Mouse (Mus musculus): Measurements from ENCODE around the gene Ppp1r3c.
"Not testable (repeated sequence)": the region's sequence is repeated elsewhere in the genome, so short reads cannot be mapped to it uniquely, and the experiment has no call there.

Gene Ppp1r3c

GRCm38 (mm10) chr19:36736537-36736936 is at the start of gene Ppp1r3c:
TSS of gene Ppp1r3c (minus strand) at chr19:36736653.
- DNase-seq (ENCODE audit: low spot score), result peak; percentile 87

- no peak for DNase-seq (ENCODE audit: low spot score)
Observed at GRCm38 (mm10) chr19:36783179-36783578, 46.7 kb upstream of the Ppp1r3c start.

DNA sequence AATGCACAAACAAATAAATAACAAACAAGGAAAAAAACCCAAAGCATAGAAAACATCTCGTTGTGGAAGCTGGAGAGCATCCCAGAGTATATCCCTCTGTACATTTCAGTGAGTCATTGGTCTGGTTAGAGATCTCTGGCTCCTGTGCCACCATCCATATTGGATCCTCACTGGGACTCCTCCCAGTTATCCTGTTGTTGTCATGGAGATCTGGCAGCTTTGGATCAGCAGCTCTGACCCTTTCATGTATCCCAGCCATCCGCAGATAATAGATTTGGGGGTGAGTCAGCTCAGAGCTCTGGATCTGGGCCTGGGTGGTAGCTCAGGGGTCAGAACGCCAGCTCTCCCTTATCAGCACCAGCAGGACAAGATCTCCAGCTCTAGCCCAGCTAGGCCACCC is 46.1 kb upstream of the Ppp1r3c start:
- DNase-seq (ENCODE audit: low spot score), result no peak

GRCm38 (mm10) chr19:36781996-36782395 is 45.5 kb upstream of the Ppp1r3c start:
- DNase-seq (ENCODE audit: low spot score), result no peak

DNA sequence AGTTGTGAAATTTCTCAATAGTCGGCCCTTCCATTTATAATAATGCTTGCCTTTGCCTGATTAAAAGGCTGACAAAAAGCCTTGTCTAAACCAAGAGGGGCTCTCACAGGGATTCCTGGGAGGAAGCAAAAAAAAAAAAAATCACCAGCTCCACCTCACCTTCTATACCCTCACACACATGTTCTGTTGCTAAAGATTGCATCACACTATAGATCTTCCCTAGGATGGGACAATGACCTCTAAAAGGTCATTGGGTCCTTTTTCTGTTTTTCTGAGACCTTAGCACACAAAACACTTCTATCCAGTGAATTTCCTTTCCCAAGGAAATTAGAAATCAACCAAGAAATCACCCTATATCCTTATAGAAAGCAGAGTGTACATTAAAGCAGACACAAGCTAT is 43.9 kb upstream of the Ppp1r3c start:
- DNase-seq (ENCODE audit: low spot score), result no peak

DNA sequence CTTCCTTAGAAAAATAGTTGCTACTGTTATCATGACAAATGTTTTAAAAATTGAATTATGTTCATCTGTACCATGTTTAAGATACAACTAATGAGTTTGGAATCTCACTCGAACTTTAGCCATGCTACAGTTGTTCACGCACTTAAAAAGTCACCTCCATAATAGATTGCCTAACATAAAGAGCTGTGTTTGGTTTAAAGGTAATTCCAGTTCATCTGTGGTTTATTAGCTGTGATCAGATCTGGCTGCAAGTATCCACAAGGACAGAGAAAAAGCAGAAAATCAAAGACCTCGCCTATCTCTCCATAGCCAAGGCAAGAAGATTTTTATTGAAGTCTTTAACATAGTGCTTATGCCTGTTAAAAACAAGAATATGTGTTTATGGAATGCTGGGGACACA is 43.3 kb upstream of the Ppp1r3c start:
- DNase-seq (ENCODE audit: low spot score), result no peak

- DNase-seq (ENCODE audit: low spot score), result no peak
Observed at GRCm38 (mm10) chr19:36775531-36775930, 39.1 kb upstream of the Ppp1r3c start.

GRCm38 (mm10) chr19:36773716-36774459 is 37.4 kb upstream of the Ppp1r3c start:
- DNase-seq (ENCODE audit: low spot score), result no peak

DNA sequence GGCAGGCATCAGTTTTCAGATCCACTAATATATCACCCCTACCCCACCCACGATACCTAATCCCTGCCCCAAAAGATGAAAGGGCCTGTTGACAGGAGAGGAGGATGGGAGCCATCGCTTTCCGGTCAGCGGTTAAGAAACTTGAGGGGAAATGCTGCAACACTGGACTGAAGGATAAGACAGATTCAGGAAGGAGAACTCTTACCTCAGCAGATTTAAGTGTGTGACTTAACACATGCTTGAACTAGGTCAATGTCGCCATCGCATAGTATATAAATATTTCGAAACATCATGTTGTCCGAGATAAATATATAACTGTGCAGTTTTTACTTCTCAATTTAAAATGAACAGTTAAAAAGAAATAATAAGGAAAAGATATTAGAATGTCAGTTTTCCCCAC is 31.6 kb upstream of the Ppp1r3c start:
- DNase-seq (ENCODE audit: low spot score), result no peak

- no peak for DNase-seq (ENCODE audit: low spot score)
Observed at GRCm38 (mm10) chr19:36764451-36764850, 28.0 kb upstream of the Ppp1r3c start.

- DNase-seq (ENCODE audit: low spot score), result no peak
Observed at GRCm38 (mm10) chr19:36748996-36749395, 12.5 kb upstream of the Ppp1r3c start.

DNA sequence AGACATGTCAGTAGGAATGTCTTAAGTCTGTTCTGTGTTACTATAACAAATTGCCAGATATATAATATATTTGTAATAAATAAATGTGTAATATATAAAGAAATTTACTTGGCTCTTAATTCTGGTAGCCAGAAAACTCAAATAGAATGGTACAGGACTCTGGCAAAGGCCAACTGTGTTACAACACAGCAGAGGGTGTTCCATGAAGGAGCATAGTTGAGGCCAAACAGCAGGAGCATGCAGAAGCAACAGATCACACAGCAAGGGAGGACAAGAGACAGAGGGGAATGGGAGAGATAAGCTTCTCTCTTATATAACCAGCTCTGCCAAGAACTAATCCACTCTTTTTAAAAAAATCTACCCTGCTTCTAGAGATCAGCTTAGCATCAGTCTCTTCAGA is 5.9 kb upstream of the Ppp1r3c start:
- no peak for DNase-seq (ENCODE audit: low spot score)

DNA sequence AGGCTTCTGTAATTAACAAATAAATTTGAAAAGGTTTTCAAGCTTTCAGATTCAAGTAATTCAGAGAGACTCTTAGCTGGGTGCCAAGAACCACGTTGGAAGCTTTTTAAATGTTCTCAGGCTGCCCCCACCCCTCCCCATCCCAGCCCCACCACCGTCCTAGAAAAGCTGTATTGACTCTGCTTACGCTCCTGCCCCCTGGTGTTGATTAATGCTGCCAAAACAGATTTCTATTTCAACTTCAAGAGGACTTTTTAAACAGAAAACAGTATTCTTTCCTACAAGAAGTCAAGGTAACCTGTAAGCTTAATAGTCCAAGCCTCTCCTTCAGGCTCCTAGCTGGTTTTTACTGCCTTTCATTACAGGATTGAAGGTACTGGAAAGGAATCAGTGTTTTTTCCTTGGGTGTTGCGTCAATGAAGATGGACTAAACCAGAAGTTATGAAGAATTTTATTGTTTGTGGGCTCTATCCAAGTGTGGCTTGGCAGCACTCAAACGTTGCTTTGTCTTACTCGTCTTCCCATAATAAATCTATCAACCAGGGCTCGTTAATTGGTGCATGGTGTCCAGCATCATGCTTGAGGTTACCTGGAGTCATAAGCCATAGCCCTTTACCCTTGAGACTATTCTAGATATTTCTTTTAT is 3.2 kb upstream of the Ppp1r3c start:
- peak; percentile 28 for DNase-seq (ENCODE audit: low spot score)

GRCm38 (mm10) chr19:36738009-36738408 is 1.6 kb upstream of the Ppp1r3c start:
- DNase-seq (ENCODE audit: low spot score), result no peak

GRCm38 (mm10) chr19:36737087-36737486 is 634 bp upstream of the Ppp1r3c start:
- DNase-seq (ENCODE audit: low spot score), result no peak

DNA sequence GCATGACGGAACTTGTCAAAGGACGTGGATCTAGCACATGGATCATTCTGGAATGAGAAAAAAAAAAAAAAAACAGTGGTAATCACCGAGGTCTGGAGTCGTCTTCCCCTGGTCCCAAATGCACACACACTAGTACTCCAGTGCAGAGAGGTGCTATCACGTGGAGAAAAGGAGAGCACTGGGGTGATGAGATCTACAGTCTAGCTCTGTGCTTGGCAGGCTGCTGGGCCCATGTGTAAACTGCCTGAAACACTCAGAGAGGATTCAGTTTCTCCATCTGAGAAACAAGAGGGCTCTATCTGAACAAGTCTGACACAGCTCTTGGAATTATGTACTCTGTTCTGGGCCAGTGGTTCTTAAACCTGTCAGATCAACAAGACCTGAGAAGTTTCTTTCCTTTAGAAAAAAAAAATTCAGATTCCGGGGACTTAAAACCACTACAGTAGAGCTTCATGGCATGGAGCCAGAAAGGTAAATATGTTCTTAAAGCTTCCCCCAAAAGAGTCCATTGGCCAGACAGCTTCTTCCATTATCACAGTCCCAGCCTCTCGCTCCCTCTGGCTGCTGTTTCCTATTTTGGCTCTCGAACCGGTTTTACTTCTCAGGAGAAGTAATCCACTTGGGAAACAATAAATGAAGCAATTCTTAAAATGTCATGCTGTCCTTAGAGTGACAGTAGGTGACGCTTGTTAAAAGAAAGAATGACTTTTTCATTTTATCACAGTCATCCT is 2.0 kb downstream of the Ppp1r3c start:
- no peak for DNase-seq (ENCODE audit: low spot score)

DNA sequence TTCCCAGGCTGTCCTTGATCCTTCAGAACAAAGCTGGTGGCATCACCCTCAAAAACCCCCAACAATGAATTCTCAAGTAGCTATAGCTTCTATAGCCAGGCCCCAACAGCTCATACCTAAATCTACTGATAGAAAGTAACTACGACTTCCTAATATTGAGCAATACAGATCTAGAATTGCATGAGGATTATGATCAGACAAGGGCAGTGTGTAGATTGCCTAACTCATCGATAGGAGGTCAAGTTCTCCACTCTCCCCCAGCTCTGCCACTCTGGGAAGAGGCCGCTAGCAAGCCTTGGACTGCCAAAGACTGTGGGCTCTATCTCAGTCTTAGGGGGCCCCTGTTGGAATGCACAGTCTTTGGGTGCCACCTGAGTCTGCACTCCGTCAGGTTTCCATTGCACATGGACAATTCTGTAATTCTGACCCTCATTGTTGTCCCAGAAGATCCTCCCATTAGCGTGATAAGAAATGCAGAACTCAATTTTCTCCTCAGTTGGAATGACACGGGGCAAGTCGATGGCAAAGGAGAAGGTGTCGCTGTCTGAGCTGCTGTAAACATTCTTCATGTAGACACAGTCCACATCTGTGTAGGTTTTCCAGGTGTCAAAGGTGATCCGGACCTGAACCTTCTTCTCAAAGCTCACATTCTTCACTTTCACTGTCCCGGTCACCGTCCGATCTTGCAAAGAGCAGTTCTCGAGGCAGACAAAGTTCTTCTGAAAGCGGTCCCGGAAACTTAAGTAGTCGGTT is 3.1 kb downstream of the Ppp1r3c start:
- DNase-seq (ENCODE audit: low spot score), result no peak

DNA sequence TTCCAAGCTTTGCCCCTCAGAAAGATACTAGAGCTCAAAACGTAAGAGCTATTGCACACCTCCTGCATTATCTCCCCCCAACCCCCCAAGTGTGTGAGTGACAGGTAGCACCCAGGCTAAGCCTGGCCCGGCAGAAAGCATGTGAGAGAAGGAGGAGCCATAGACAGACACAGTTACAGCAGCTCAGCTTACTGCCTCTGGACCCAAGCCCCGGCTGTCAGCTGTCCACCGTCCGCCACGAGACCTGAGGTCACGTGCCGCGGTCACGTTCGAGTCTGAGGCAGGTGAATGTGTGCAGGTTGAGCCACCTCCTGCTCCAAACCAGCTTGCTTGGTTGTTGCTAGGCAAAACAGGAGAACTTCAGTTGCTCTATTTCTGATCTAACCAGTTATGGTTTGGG is 5.1 kb downstream of the Ppp1r3c start:
- no peak for DNase-seq (ENCODE audit: low spot score)

- DNase-seq (ENCODE audit: low spot score), result not testable (repeated sequence)
Observed at GRCm38 (mm10) chr19:36730414-36730813, 6.0 kb downstream of the Ppp1r3c start.

DNA sequence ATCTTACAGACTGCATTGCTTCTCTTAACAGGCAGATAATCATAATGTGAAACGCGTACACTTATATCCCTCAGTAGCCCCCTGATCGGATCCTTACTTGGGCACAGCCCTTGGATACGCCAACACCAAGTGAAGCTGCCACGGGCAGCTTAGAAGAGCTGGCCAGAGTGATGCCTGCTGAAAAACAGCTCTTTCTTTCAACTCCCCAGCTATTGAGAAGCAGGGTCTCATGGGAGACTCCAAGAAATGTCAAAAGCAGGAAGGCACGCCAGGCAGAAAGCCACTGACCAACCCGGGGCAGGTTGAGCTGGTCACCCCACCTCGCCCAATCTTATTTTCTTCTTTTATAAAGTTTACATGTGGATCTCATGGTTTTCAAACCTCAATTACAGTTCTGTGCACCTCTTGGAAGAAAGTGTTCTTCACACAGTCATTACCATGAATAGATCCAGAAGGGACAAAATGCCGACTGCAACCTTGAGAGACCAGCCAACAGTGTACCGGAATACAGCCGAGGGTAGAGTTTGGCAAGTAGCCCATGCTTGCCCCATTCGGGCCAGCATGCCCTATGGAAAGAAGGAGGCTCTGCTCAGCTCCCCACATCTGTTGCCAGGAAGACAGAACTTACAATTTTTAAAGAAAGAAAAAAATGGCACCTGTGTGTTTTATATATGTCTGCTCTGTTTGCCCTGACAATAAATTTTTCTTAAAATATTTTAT is 7.6 kb downstream of the Ppp1r3c start:
- no peak for DNase-seq (ENCODE audit: low spot score)

GRCm38 (mm10) chr19:36724970-36725369 is 11.5 kb downstream of the Ppp1r3c start:
- no peak for DNase-seq (ENCODE audit: low spot score)

DNA sequence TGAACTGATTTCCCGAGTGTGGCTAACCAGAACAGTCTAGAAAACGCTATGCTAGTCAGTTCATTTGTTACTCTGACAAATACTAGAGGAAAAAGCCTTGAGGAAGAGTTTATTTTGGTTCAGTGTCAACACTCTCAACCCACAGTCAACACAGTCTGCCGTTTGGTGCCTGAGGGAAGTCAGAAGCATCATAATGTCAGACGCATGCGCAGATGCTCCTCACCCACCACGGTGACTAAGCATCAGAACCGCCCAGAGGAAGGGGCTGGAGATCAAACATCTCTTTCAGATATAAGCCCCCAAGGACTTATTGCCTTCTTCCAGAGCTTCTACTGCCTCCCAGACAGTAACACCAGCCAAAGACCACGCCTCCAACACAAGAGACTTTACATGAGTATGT is 15.3 kb downstream of the Ppp1r3c start:
- no peak for DNase-seq (ENCODE audit: low spot score)

All from layer of hippocampus, adult 11-12 months (tissue).